Mouse (Mus musculus): Measurements from ENCODE around the gene Psg26.
"Not testable (repeated sequence)": the region's sequence is repeated elsewhere in the genome, so short reads cannot be mapped to it uniquely, and the experiment has no call there.

Psg26 gene

GRCm38 (mm10) chr7:18484077-18484476, at the start of gene Psg26:
Gene Psg26, minus strand, starts transcription at chr7:18484177.
- DNase-seq (ENCODE audit: low spot score) = no peak

DNA sequence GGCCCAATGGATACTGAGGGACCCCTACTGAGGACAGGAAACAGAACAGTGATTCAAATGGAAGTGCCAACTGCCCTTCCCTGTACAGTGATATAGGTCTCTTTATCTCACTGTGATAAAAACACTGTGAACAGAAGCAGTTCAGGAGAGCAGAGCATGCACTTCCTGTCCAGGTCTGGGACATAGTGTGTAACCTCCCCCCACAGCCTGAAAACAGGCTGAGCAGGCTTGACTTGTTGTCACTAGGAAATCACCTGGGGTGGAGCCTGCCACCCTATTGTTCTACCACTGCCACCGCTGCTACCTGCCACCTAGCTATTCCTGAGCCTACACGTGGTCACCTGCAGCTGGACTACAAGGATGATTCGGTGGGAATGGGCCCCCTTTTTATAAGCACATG, 49.4 kb upstream of the Psg26 start:
- no peak for DNase-seq (ENCODE audit: low spot score)

DNA sequence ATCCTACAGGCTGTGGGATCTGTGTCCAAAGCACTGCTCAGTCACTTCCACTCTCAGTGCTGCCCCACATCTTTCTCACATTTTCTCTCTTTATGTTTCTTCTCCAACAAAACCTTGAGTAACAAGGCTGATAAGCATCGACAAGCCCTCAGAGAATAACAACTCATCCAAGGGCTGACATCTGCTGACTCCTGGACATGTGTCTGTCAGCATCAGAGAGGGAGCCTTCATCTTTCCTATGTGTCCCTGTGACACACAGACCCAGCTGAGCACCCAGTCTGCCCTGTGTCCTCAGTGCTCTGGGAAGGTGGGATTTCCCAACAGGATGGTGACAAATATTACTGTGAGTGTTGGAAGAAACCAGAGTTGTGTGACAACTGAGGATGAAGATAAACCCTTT, 48.2 kb upstream of the Psg26 start, which contains the start of gene Psg25:
TSS of gene Psg25 (minus strand) at position 101 of the 400 bp plus-strand sequence.
- no peak for DNase-seq (ENCODE audit: low spot score)

- no peak for DNase-seq (ENCODE audit: low spot score)
Observed at GRCm38 (mm10) chr7:18524668-18525067, 40.7 kb upstream of the Psg26 start.

GRCm38 (mm10) chr7:18512848-18513247, 28.9 kb upstream of the Psg26 start:
- not testable (repeated sequence) for DNase-seq (ENCODE audit: low spot score)

GRCm38 (mm10) chr7:18512417-18512816, 28.4 kb upstream of the Psg26 start:
- not testable (repeated sequence) for DNase-seq (ENCODE audit: low spot score)

- DNase-seq (ENCODE audit: low spot score) = no peak
Observed at GRCm38 (mm10) chr7:18511479-18511878, 27.5 kb upstream of the Psg26 start.

- not testable (repeated sequence) for DNase-seq (ENCODE audit: low spot score)
Observed at GRCm38 (mm10) chr7:18431941-18432340, 52.0 kb downstream of the Psg26 start, which contains the start of gene Psg28. Gene Psg28, minus strand, starts transcription at chr7:18432041.
